Mouse (Mus musculus): ENCODE results near the gene Fam160b1. TPM values are rescaled to one million over a fixed set of nuclear protein-coding genes. Genes with fewer than 3 reads are reported as not detected.

Gene Fam160b1
- total and polyA plus RNA-seq, 2 experiments from 2014 or later = 7.8 to 16.3 TPM

DNA sequence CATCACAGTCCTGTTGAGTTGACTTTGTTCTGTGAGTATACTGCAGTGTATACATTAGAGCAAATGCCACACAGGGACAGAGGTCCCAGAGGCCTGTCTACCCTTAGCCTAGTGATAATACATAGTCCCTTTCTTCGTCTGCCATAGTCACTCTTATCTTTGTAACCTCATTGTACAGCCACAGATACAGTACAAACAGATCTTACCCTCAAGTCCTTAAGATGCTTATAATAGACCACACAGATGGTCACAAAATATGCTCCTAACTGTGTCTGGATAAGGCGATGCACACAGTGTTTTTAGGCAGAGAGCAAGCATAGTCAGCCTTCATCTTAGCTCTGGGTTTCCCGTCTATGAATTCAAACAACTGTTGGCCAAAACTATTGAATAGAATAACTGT is 43.9 kb upstream of the Fam160b1 start:
- no peak overlapping the region for H3K4me3 ChIP-seq (ENCODE audit: low read depth, low read length)
- 78% methylated on average over 3 of the region's 3 CpGs for WGBS
- no peaks in the 10 kb centered on the region for H3K4me1 ChIP-seq (ENCODE audit: control insufficient read depth, insufficient read depth)
- no peak for ATAC-seq (ENCODE audit: insufficient read depth, low read depth)
- no peaks in the 10 kb centered on the region for H3K36me3 ChIP-seq (replicated peaks; ENCODE audit: control insufficient read depth, insufficient read depth, low read length)
- no peak for TF ChIP-seq EP300 (IDR thresholded peaks at IDR 0.05; ENCODE audit: low read depth)
- no peak for TF ChIP-seq CTCF (IDR thresholded peaks at IDR 0.05; ENCODE audit: low read depth)
- no peak overlapping the region for H3K27ac ChIP-seq (ENCODE audit: low read depth)
- H3K4me2 ChIP-seq (ENCODE audit: low read depth, low read length) = no peak overlapping the region
- H3K9me3 ChIP-seq (replicated peaks; ENCODE audit: control insufficient read depth, low read length) = no peaks in the 10 kb centered on the region
- no peak for DNase-seq (ENCODE audit: low spot score)
- H3K27me3 ChIP-seq (ENCODE audit: control insufficient read depth, insufficient read depth, low read length) = no peaks in the 10 kb centered on the region
- no peak overlapping the region for H3K9ac ChIP-seq (replicated peaks; ENCODE audit: low read depth, low read length)

DNA sequence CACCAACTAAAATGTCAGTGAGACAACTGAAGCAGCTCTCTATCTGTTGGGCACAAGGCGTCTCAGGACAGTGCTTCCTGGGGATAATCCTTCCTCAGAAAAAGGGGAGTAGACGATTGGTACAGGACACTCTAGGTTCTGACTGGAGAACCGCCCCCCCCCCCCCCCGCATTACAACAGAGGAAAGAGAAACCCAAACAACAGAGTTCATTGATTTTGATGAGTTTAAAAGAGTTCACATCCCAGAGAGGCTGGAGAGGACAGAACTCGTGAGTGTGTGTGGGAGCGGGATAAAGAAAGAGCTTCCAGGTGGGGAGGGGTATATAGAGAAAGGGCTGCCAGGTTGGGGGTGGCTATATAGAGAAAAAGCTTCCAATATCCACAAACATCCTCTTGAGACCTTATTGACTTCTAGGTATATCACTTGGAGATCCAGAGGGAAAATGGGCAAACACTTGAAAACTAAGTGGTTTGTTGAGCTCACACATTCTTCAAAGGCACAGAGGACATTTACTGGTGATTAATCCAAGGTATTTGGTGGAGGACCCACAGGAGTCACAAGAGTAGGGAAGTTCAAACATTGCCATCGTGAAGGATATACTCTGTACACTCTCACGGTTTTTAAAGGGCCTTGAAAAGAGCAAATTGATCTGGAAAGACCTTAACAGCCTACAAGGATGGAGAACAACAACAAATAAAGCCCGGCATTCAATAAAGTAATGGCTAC is 39.7 kb upstream of the Fam160b1 start:
- Histone ChIP-seq H3K27ac (ENCODE audit: low read depth) (no peak overlapping the region), H3K4me1 (ENCODE audit: control insufficient read depth, insufficient read depth) (no peaks in the 10 kb centered on the region), H3K9ac (replicated peaks; ENCODE audit: low read depth, low read length) (no peak overlapping the region), H3K4me2 (ENCODE audit: low read depth, low read length) (no peak overlapping the region), H3K9me3 (replicated peaks; ENCODE audit: control insufficient read depth, low read length) (no peaks in the 10 kb centered on the region), H3K4me3 (ENCODE audit: low read depth, low read length) (no peak overlapping the region), H3K36me3 (replicated peaks; ENCODE audit: control insufficient read depth, insufficient read depth, low read length) (no peaks in the 10 kb centered on the region), H3K27me3 (ENCODE audit: control insufficient read depth, insufficient read depth, low read length) (no peaks in the 10 kb centered on the region)
- DNase-seq (ENCODE audit: low spot score) (no peak), ATAC-seq (ENCODE audit: insufficient read depth, low read depth) (no peak)
- TF ChIP-seq EP300 (IDR thresholded peaks at IDR 0.05; ENCODE audit: low read depth) (no peak), CTCF (IDR thresholded peaks at IDR 0.05; ENCODE audit: low read depth) (no peak)
- 82% methylated on average over 9 of the region's 9 CpGs for WGBS

DNA sequence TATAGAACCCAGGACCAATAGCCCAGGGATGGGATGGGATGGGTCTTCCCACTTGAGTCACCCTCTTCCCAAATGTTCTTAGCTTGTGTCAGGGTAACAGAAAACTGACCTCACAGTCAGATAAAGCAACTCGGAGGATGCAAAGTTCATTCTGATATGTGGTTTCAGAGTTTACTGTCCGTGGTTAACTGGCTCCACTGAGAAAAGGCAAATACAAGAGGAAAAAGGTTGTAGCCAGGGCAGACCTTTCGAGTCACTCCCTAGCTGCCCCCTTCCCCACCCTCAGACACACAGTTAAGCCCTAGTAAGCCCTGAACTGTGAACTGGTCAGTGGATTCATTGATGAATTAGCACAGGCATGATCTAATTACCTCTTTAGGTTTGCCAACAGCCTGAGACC is 38.6 kb upstream of the Fam160b1 start:
- Histone ChIP-seq H3K9me3 (replicated peaks; ENCODE audit: control insufficient read depth, low read length) (no peaks in the 10 kb centered on the region), H3K27ac (ENCODE audit: low read depth) (no peak overlapping the region), H3K4me2 (ENCODE audit: low read depth, low read length) (no peak overlapping the region), H3K9ac (replicated peaks; ENCODE audit: low read depth, low read length) (no peak overlapping the region), H3K4me3 (ENCODE audit: low read depth, low read length) (no peak overlapping the region), H3K4me1 (ENCODE audit: control insufficient read depth, insufficient read depth) (no peaks in the 10 kb centered on the region), H3K36me3 (replicated peaks; ENCODE audit: control insufficient read depth, insufficient read depth, low read length) (no peaks in the 10 kb centered on the region), H3K27me3 (ENCODE audit: control insufficient read depth, insufficient read depth, low read length) (no peaks in the 10 kb centered on the region)
- no peak for ATAC-seq (ENCODE audit: insufficient read depth, low read depth)
- 88% methylated on average over 3 of the region's 3 CpGs for WGBS
- TF ChIP-seq CTCF (IDR thresholded peaks at IDR 0.05; ENCODE audit: low read depth) (no peak), EP300 (IDR thresholded peaks at IDR 0.05; ENCODE audit: low read depth) (no peak)
- DNase-seq (ENCODE audit: low spot score) = no peak

DNA sequence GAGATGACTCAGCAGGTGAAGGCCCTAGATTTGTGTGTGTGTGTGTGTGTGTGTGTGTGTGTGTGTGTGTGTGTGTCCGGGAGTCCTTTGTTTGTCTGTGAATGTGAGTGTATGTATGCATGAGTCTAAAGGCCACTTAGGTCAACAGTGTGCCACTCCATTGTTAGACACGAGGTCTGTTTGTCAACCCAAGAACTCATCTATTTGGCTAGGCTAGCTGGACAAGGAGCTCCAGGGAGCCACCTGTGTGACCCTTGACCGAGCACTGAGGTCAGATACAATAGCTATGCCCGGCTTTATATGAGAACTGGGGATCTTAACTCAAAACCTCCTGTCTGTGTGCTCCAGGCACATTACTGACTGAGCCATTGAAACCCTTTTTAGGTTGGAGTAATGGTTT is 38.0 kb upstream of the Fam160b1 start:
- Histone ChIP-seq H3K4me3 (ENCODE audit: low read depth, low read length) (no peak overlapping the region), H3K4me2 (ENCODE audit: low read depth, low read length) (no peak overlapping the region), H3K4me1 (ENCODE audit: control insufficient read depth, insufficient read depth) (no peaks in the 10 kb centered on the region), H3K9me3 (replicated peaks; ENCODE audit: control insufficient read depth, low read length) (no peaks in the 10 kb centered on the region), H3K27ac (ENCODE audit: low read depth) (no peak overlapping the region), H3K36me3 (replicated peaks; ENCODE audit: control insufficient read depth, insufficient read depth, low read length) (no peaks in the 10 kb centered on the region), H3K27me3 (ENCODE audit: control insufficient read depth, insufficient read depth, low read length) (no peaks in the 10 kb centered on the region), H3K9ac (replicated peaks; ENCODE audit: low read depth, low read length) (no peak overlapping the region)
- WGBS = 85% methylated on average over 4 of the region's 4 CpGs
- DNase-seq (ENCODE audit: low spot score) = no peak
- ATAC-seq (ENCODE audit: insufficient read depth, low read depth) = no peak
- TF ChIP-seq CTCF (IDR thresholded peaks at IDR 0.05; ENCODE audit: low read depth) = no peak
- TF ChIP-seq EP300 (IDR thresholded peaks at IDR 0.05; ENCODE audit: low read depth) = no peak

DNA sequence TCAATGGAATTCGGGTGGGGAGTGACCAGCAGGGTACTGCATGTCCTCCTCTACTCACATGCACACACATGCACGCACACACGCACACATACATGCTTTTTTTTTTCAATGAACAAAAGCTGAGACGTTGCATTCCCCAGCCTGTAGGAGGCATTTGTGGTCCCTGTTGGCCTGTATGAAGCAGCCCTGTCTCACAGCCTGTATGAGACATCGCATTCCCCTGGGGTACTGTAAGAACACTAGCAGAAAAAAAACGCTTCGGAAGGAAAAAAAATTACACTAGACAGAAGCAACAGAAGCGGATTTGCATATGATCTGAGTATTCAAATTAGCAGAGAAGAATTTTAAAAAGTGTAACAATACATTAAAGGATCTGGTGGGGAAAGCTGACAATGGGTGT is 37.4 kb upstream of the Fam160b1 start:
- no peak for DNase-seq (ENCODE audit: low spot score)
- H3K27me3 ChIP-seq (ENCODE audit: control insufficient read depth, insufficient read depth, low read length) = no peaks in the 10 kb centered on the region
- H3K9ac ChIP-seq (replicated peaks; ENCODE audit: low read depth, low read length) = no peak overlapping the region
- 82% methylated on average over 8 of the region's 8 CpGs for WGBS
- H3K4me1 ChIP-seq (ENCODE audit: control insufficient read depth, insufficient read depth) = no peaks in the 10 kb centered on the region
- no peak overlapping the region for H3K27ac ChIP-seq (ENCODE audit: low read depth)
- no peak overlapping the region for H3K4me3 ChIP-seq (ENCODE audit: low read depth, low read length)
- no peak for ATAC-seq (ENCODE audit: insufficient read depth, low read depth)
- H3K4me2 ChIP-seq (ENCODE audit: low read depth, low read length) = no peak overlapping the region
- no peaks in the 10 kb centered on the region for H3K9me3 ChIP-seq (replicated peaks; ENCODE audit: control insufficient read depth, low read length)
- H3K36me3 ChIP-seq (replicated peaks; ENCODE audit: control insufficient read depth, insufficient read depth, low read length) = no peaks in the 10 kb centered on the region
- TF ChIP-seq EP300 (IDR thresholded peaks at IDR 0.05; ENCODE audit: low read depth) (no peak), CTCF (IDR thresholded peaks at IDR 0.05; ENCODE audit: low read depth) (0 out of 2 replicates have a peak, but pooled peaks have one; percentile 1)
